Mouse (Mus musculus) MEL (cell line): ENCODE data around the gene Nt5c2.

Source experiments
- CHD2 ChIP-seq: IDR thresholded peaks from 2 replicates; pipeline ENCODE4 v1.6.1; 2011; ENCODE audit warnings: low read length, improper control_type of control experiment
- CTCF ChIP-seq, 3 experiments: IDR thresholded peaks in 2 of 3; conservative IDR thresholded peaks in 1 of 3; 2 replicates each; pipeline ENCODE4 v1.5.1; 2011 to 2012; ENCODE audit warnings: low read length in 3 of 3, low read depth in 2 of 3, mild to moderate bottlenecking in 2 of 3, improper control_type of control experiment in 1 of 3, inconsistent platforms in 1 of 3, mixed read lengths in 1 of 3, moderate library complexity in 1 of 3; ENCODE audit not compliant: control insufficient read depth in 1 of 3, insufficient read depth in 1 of 3, poor library complexity in 1 of 3, severe bottlenecking in 1 of 3
- ELF1 ChIP-seq: IDR thresholded peaks from 2 replicates; pipeline ENCODE4 v1.6.1; 2014; ENCODE audit warnings: low read depth, mild to moderate bottlenecking, inconsistent platforms, low read length, improper control_type of control experiment, moderate library complexity
- EP300 ChIP-seq, 2 experiments: IDR thresholded peaks; 2 replicates each; pipeline ENCODE4 v1.6.1; 2011; ENCODE audit warnings: improper control_type of control experiment in 2 of 2, low read length in 2 of 2, low read depth in 1 of 2, mild to moderate bottlenecking in 1 of 2
- MEF2A ChIP-seq: IDR thresholded peaks from 2 replicates; pipeline ENCODE4 v1.6.1; 2014; ENCODE audit warnings: low read depth, mild to moderate bottlenecking, inconsistent platforms, low read length, improper control_type of control experiment; ENCODE audit not compliant: poor library complexity, insufficient replicate concordance, severe bottlenecking; ENCODE audit errors: extremely low read depth
- NELFE ChIP-seq: IDR thresholded peaks from 2 replicates; pipeline ENCODE4 v1.6.1; 2011; ENCODE audit warnings: low read depth, low read length, improper control_type of control experiment
- NRF1 ChIP-seq: IDR thresholded peaks from 2 replicates; pipeline ENCODE4 v1.6.1; 2014; ENCODE audit warnings: low read depth, mild to moderate bottlenecking, inconsistent platforms, low read length, improper control_type of control experiment, moderate library complexity; ENCODE audit not compliant: poor library complexity, insufficient read depth, severe bottlenecking
- RAD21 ChIP-seq: IDR thresholded peaks from 2 replicates; pipeline ENCODE4 v1.6.1; 2011; ENCODE audit warnings: mild to moderate bottlenecking, low read depth, low read length, improper control_type of control experiment
- TBP ChIP-seq: IDR thresholded peaks from 2 replicates; pipeline ENCODE4 v1.8.0; 2011; ENCODE audit warnings: low read depth, low read length, improper control_type of control experiment
- ZC3H11A ChIP-seq: IDR thresholded peaks from 2 replicates; pipeline ENCODE4 v1.6.1; 2012; ENCODE audit warnings: low read depth, mild to moderate bottlenecking, inconsistent platforms, low read length, improper control_type of control experiment
- ZNF384 ChIP-seq: IDR thresholded peaks from 2 replicates; pipeline ENCODE4 v1.6.1; 2012; ENCODE audit warnings: low read depth, mild to moderate bottlenecking, inconsistent platforms, low read length, improper control_type of control experiment

DNA sequence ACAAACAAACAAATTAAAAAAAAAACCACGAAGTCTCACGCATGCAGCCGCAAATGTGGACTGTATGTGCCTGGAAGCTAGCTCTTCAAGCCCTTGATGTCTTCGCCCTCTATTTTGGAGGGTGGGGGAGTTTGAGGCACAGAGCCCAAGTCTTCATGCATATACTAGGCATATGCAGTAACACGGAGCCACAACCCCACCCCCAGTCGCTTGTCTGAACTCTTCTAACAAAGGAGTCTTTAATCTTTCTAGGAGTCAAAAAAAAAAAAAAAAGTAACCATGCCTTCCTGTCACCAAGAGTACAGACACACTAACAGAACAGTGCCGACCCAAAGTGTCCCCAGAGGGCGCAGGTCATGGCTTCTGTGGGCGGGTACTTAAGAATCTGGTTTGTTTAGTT, 1.0 kb upstream of the Nt5c2 start:
- no peak for TF ChIP-seq CHD2
- no peak for TF ChIP-seq CTCF (IDR thresholded peaks at IDR 0.05 in 2 of 3, conservative IDR thresholded peaks at IDR 0.05 in 1 of 3; ENCODE audit: control insufficient read depth in 1 of 3, insufficient read depth in 1 of 3, low read depth in 2 of 3, low read length in 3 of 3, poor library complexity in 1 of 3, severe bottlenecking in 1 of 3)
- no peak for TF ChIP-seq ZNF384
- no peak for TF ChIP-seq NRF1
- no peak for TF ChIP-seq EP300 (IDR thresholded peaks at IDR 0.05; ENCODE audit: low read depth in 1 of 2, low read length in 2 of 2)
- TF ChIP-seq MEF2A, result no peak
- no peak for TF ChIP-seq TBP
- TF ChIP-seq RAD21, result no peak
- TF ChIP-seq ELF1, result no peak
- TF ChIP-seq NELFE, result no peak
- TF ChIP-seq ZC3H11A, result no peak
